Comparison of ENCODE assay signal across 10 mouse cellular contexts in genomic region chr12:54200172-54200571, GRCm38 (mm10). TPM values are rescaled to one million over a fixed set of nuclear protein-coding genes. Genes with fewer than 3 reads are reported as not detected.
A peak's percentile ranks its signal among the peaks of the same experiment; 100 is the strongest.
DNase-seq lines count a peak whose midpoint lies in the region; ATAC-seq and TF ChIP-seq lines count a peak whose summit lies in the region.
"Had no signal": no experiment of that assay in that cellular context is flagged by ENCODE, and none has a peak within 500 bp of the region (broad histone marks: within the 10 kb centered on the region; RNA-seq: fewer than 3 reads in every experiment).

No protein-coding gene starts in this region.

- peaks cover 9% of the 10 kb centered on the region for H3K4me1 ChIP-seq in kidney, adult 2 months (ENCODE audit: control insufficient read depth, insufficient read depth, low read length)
- H3K4me1 ChIP-seq in kidney, embryonic 15.5 days, result peaks cover 47% of the 10 kb centered on the region
- H3K4me1 ChIP-seq in small intestine, adult 2 months (ENCODE audit: control insufficient read depth, insufficient read depth, insufficient read length, low read length), result peaks cover 5% of the 10 kb centered on the region
- H3K4me1 ChIP-seq in forebrain, embryonic 13.5 days, result peaks cover 70% of the 10 kb centered on the region

- WGBS in kidney, adult 2 months, result 36% methylated on average over 4 of the region's 4 CpGs
- 25% methylated on average over 4 of the region's 4 CpGs for WGBS in kidney, embryonic 15.5 days
- WGBS in small intestine, adult 2 months, result 30% methylated on average over 4 of the region's 4 CpGs
- WGBS in forebrain, embryonic 13.5 days, result 46% methylated on average over 4 of the region's 4 CpGs

- TF ChIP-seq POLR2A in kidney, adult 2 months (IDR thresholded peaks at IDR 0.05; ENCODE audit: low read depth, low read length), result no peak
- no peak for TF ChIP-seq POLR2A in small intestine, adult 2 months (IDR thresholded peaks at IDR 0.05; ENCODE audit: low read depth, low read length)

- H3K27me3 ChIP-seq in kidney, adult 2 months (replicated peaks; ENCODE audit: control insufficient read depth, insufficient read depth, low read length), result no peaks in the 10 kb centered on the region
- H3K27me3 ChIP-seq in Patski, result no peaks in the 10 kb centered on the region
- H3K27me3 ChIP-seq in kidney, embryonic 15.5 days, result peaks cover 40% of the 10 kb centered on the region
- H3K27me3 ChIP-seq in small intestine, adult 2 months (ENCODE audit: control insufficient read depth, insufficient read depth, low read length), result no peaks in the 10 kb centered on the region; the same call in 1 of the 2 replicates
- H3K27me3 ChIP-seq in forebrain, embryonic 13.5 days, result peaks cover 19% of the 10 kb centered on the region; the same call in 1 of the 2 replicates

- no peak overlapping the region for H3K27ac ChIP-seq in kidney, adult 2 months (ENCODE audit: insufficient read depth, low read depth, low read length)
- H3K27ac ChIP-seq in kidney, embryonic 15.5 days, result no peak overlapping the region
- H3K27ac ChIP-seq in small intestine, adult 2 months (ENCODE audit: insufficient read depth, low read depth, low read length), result no peak overlapping the region
- no peak overlapping the region for H3K27ac ChIP-seq in forebrain, embryonic 13.5 days
- H3K27ac ChIP-seq: midbrain, embryonic 12.5 days had no signal

- POLR2A ChIA-PET in Patski (lab: Charles Lee), result no interaction called here

- peak overlapping the region; percentile 22 for H3K4me2 ChIP-seq in kidney, embryonic 15.5 days
- no peak overlapping the region for H3K4me2 ChIP-seq in forebrain, embryonic 13.5 days
- H3K4me2 ChIP-seq: midbrain, embryonic 12.5 days had no signal

- ATAC-seq in Patski, result no peak
- ATAC-seq in kidney, embryonic 15.5 days (replicated peaks; ENCODE audit: low FRiP score), result no peak
- no peak for ATAC-seq in frontal cortex, adult (ENCODE audit: low TSS enrichment)
- no peak for ATAC-seq in forebrain, embryonic 13.5 days

- DNase-seq in kidney, adult 2 months, result peak; percentile 35
- DNase-seq in kidney, adult 11 months, result no peak
- DNase-seq in CD4-positive helper T cell, adult 2 months (ENCODE audit: low read depth, low spot score), result peak; percentile 29
- DNase-seq in Patski (ENCODE audit: low read depth, low spot score), result no peak

- H3K4me3 ChIP-seq in kidney, adult 2 months (ENCODE audit: insufficient read depth, low read depth, low read length), result no peak overlapping the region
- H3K4me3 ChIP-seq in kidney, embryonic 15.5 days (replicated peaks), result peak overlapping the region; percentile 14; the same call in 1 of the 2 replicates
- no peak overlapping the region for H3K4me3 ChIP-seq in small intestine, adult 2 months (ENCODE audit: low read depth, low read length)
- no peak overlapping the region for H3K4me3 ChIP-seq in forebrain, embryonic 13.5 days
- H3K4me3 ChIP-seq: erythroblast, embryonic 14.5 days; midbrain, embryonic 12.5 days had no signal

- H3K9ac ChIP-seq in kidney, embryonic 15.5 days, result no peak overlapping the region
- no peak overlapping the region for H3K9ac ChIP-seq in forebrain, embryonic 13.5 days
- H3K9ac ChIP-seq: midbrain, embryonic 12.5 days had no signal

- no peaks in the 10 kb centered on the region for H3K9me3 ChIP-seq in kidney, embryonic 15.5 days (replicated peaks)
- no peaks in the 10 kb centered on the region for H3K9me3 ChIP-seq in forebrain, embryonic 13.5 days (replicated peaks)
- H3K9me3 ChIP-seq: midbrain, embryonic 12.5 days had no signal

- in situ Hi-C loops in Patski (cut with MboI; ENCODE audit: low pct_unique_long_range_greater_than_20kb), result loop anchor here (25.0 kb wide), 1 partner anchor 287 kb away; no protein-coding TSS in a partner anchor

- CTCF ChIA-PET in Patski (lab: Charles Lee), result no interaction called here

- TF ChIP-seq CTCF in kidney, adult 2 months (conservative IDR thresholded peaks at IDR 0.05; ENCODE audit: insufficient read depth, insufficient read length, low read depth, low read length), result peak; percentile 41
- peak; percentile 49 for TF ChIP-seq CTCF in Patski (IDR thresholded peaks at IDR 0.05)
- peak; percentile 36; the same call in 1 of the 2 replicates for TF ChIP-seq CTCF in small intestine, adult 2 months (IDR thresholded peaks at IDR 0.05; ENCODE audit: extremely low read depth, insufficient read length, insufficient replicate concordance, low read depth, low read length)

- no peaks in the 10 kb centered on the region for H3K36me3 ChIP-seq in kidney, adult 2 months (ENCODE audit: control insufficient read depth, insufficient read depth, low read length)
- no peaks in the 10 kb centered on the region for H3K36me3 ChIP-seq in kidney, embryonic 15.5 days
- no peaks in the 10 kb centered on the region; the same call in 1 of the 2 replicates for H3K36me3 ChIP-seq in small intestine, adult 2 months (ENCODE audit: control insufficient read depth, insufficient read depth, low read length)
- no peaks in the 10 kb centered on the region for H3K36me3 ChIP-seq in forebrain, embryonic 13.5 days (ENCODE audit: poor library complexity, severe bottlenecking)
- H3K36me3 ChIP-seq: midbrain, embryonic 12.5 days had no signal

RNA-seq across cellular contexts. Expression of gene Egln3, which starts 3.5 kb away (rescaled TPM):
- polyA plus RNA-seq in kidney, adult 2 months (2012; rRNA removed), result 6.5 and 7.0 TPM in 2 replicates
- 13.0 TPM for polyA plus RNA-seq in Patski (2021)
- polyA plus RNA-seq in kidney, embryonic 15.5 days (2015; fragmentation: Nextera tagmentation; extraction: Ambion mirVana), result 14.3 and 15.3 TPM in 2 replicates
- 26.9 and 51.8 TPM in 2 replicates for polyA plus RNA-seq in small intestine, adult 2 months (2012; rRNA removed)
- polyA plus RNA-seq in forebrain, embryonic 13.5 days (2015; fragmentation: Nextera tagmentation; extraction: Ambion mirVana), result 3.9 TPM in 2 replicates
- polyA plus RNA-seq: erythroblast, embryonic 14.5 days had no signal

Comparison
In these comparisons a context has a peak if more than half of its experiments do, and no peak if none do; other contexts are left out.
1. DNase-seq: peak in kidney, adult 2 months (single experiment) and CD4-positive helper T cell, adult 2 months (single experiment); none in kidney, adult 11 months (single experiment) and Patski (single experiment).
2. Peak in every context shown above with its lines, with median percentiles within 50 percentile points of each other: CTCF ChIP-seq.